Mouse (Mus musculus): Measurements from ENCODE around the gene Tmem170b.

- TF ChIP-seq POLR2A (IDR thresholded peaks at IDR 0.05; ENCODE audit: borderline replicate concordance, insufficient read depth, low read length) (no peak), CTCF (IDR thresholded peaks at IDR 0.05; ENCODE audit: borderline replicate concordance, insufficient read depth, low read depth, low read length) (peak; percentile 95)
These were observed 28.7 kb downstream of the Tmem170b start for GRCm38 (mm10) chr13:41634401-41634818.

Data from cerebellum, adult 2 months (tissue).